Mouse (Mus musculus): ENCODE measurements around the gene Ppp1r21. TPM values are rescaled to one million over a fixed set of nuclear protein-coding genes. Genes with fewer than 3 reads are reported as not detected.
A peak's percentile ranks its signal among the peaks of the same experiment; 100 is the strongest.

Ppp1r21 gene
- polyA plus RNA-seq, 1 experiment from 2014 or later = 10.4 TPM

DNA sequence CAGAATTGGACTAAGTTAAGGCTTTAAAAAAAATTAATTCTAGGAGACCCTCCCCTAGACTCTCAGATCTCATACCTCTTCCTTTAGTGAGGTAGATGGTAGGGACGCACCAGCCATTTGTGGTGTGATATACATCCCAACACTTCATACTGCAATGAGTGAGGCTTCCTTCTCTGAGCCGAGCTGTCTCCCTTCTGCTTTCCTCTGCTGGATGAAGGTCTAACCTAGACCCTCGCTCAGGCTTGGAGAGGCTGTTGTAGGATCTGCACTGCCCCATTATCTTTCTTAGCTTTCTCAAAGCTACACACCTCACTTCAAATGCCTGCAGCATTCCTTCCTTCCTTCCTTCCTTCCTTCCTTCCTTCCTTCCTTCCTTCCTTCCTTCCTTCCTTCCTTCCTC is 83.8 kb downstream of the Ppp1r21 start:
- no peaks in the 10 kb centered on the region for H3K27me3 ChIP-seq (ENCODE audit: control insufficient read depth, insufficient read depth, low read length)
- ATAC-seq (ENCODE audit: low FRiP score, low TSS enrichment) = no peak
- H3K27ac ChIP-seq (replicated peaks) = peak overlapping the region; percentile 67; the same call in 1 of the 2 replicates
- DNase-seq (ENCODE audit: low spot score) = no peak
- TF ChIP-seq EP300 (optimal IDR thresholded peaks at IDR 0.05) (no peak), CTCF (IDR thresholded peaks at IDR 0.05; ENCODE audit: low read depth) (no peak)
- 80% methylated on average over 3 of the region's 3 CpGs for WGBS
- no peak overlapping the region for H3K9ac ChIP-seq (ENCODE audit: low read length)
- H3K4me3 ChIP-seq (ENCODE audit: low read depth, low read length) = no peak overlapping the region
- no peak overlapping the region for H3K4me2 ChIP-seq (replicated peaks; ENCODE audit: low read depth)
- no peaks in the 10 kb centered on the region for H3K4me1 ChIP-seq (replicated peaks; ENCODE audit: control insufficient read depth, insufficient read depth)
- H3K9me3 ChIP-seq (ENCODE audit: control insufficient read depth, low read length) = no peaks in the 10 kb centered on the region
- no peaks in the 10 kb centered on the region for H3K36me3 ChIP-seq (ENCODE audit: control insufficient read depth, insufficient read depth, low read length)

- peak overlapping the region; percentile 24; the same call in 1 of the 2 replicates for H3K27ac ChIP-seq (replicated peaks)
- WGBS = 37% methylated on average over 3 of the region's 3 CpGs
- ATAC-seq (ENCODE audit: low FRiP score, low TSS enrichment) = peak; percentile 95
- H3K36me3 ChIP-seq (ENCODE audit: control insufficient read depth, insufficient read depth, low read length) = no peaks in the 10 kb centered on the region
- H3K4me1 ChIP-seq (replicated peaks; ENCODE audit: control insufficient read depth, insufficient read depth) = no peaks in the 10 kb centered on the region
- TF ChIP-seq EP300 (optimal IDR thresholded peaks at IDR 0.05) (no peak), CTCF (IDR thresholded peaks at IDR 0.05; ENCODE audit: low read depth) (no peak)
- H3K4me3 ChIP-seq (ENCODE audit: low read depth, low read length) = no peak overlapping the region
- H3K9ac ChIP-seq (ENCODE audit: low read length) = no peak overlapping the region
- H3K9me3 ChIP-seq (ENCODE audit: control insufficient read depth, low read length) = no peaks in the 10 kb centered on the region
- DNase-seq (ENCODE audit: low spot score) = peak; percentile 69
- H3K4me2 ChIP-seq (replicated peaks; ENCODE audit: low read depth) = no peak overlapping the region
- H3K27me3 ChIP-seq (ENCODE audit: control insufficient read depth, insufficient read depth, low read length) = no peaks in the 10 kb centered on the region
These were observed 84.3 kb downstream of the Ppp1r21 start for GRCm38 (mm10) chr17:88614234-88614633.

DNA sequence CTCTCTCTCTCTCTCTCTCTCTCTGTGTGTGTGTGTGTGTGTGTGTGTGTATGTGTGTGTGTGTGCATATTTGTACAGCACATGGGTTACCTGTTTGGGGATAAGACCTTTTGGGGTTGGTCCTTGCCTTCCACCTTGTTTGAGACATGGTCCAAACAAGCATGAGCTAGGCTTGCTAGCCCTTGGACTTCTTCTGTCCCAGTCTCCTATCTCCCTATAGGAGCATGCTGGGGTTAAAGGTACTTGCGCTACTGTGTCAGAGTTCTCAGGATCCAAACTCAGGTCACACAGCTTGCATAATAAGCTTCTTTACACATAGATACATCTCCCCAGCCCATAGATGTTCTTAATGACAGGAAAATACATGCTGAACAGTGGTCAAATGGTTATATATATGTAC is 84.8 kb downstream of the Ppp1r21 start:
- Histone ChIP-seq H3K4me3 (ENCODE audit: low read depth, low read length) (no peak overlapping the region), H3K9me3 (ENCODE audit: control insufficient read depth, low read length) (no peaks in the 10 kb centered on the region), H3K27ac (replicated peaks) (no peak overlapping the region; the same call in 1 of the 2 replicates), H3K36me3 (ENCODE audit: control insufficient read depth, insufficient read depth, low read length) (no peaks in the 10 kb centered on the region), H3K4me2 (replicated peaks; ENCODE audit: low read depth) (no peak overlapping the region), H3K9ac (ENCODE audit: low read length) (no peak overlapping the region), H3K27me3 (ENCODE audit: control insufficient read depth, insufficient read depth, low read length) (no peaks in the 10 kb centered on the region), H3K4me1 (replicated peaks; ENCODE audit: control insufficient read depth, insufficient read depth) (no peaks in the 10 kb centered on the region)
- TF ChIP-seq EP300 (optimal IDR thresholded peaks at IDR 0.05) (no peak), CTCF (IDR thresholded peaks at IDR 0.05; ENCODE audit: low read depth) (no peak)
- WGBS = 89% methylated on average over 1 of the region's 1 CpGs
- DNase-seq (ENCODE audit: low spot score) (no peak), ATAC-seq (ENCODE audit: low FRiP score, low TSS enrichment) (peak; percentile 33; the same call in 1 of the 2 replicates)

DNA sequence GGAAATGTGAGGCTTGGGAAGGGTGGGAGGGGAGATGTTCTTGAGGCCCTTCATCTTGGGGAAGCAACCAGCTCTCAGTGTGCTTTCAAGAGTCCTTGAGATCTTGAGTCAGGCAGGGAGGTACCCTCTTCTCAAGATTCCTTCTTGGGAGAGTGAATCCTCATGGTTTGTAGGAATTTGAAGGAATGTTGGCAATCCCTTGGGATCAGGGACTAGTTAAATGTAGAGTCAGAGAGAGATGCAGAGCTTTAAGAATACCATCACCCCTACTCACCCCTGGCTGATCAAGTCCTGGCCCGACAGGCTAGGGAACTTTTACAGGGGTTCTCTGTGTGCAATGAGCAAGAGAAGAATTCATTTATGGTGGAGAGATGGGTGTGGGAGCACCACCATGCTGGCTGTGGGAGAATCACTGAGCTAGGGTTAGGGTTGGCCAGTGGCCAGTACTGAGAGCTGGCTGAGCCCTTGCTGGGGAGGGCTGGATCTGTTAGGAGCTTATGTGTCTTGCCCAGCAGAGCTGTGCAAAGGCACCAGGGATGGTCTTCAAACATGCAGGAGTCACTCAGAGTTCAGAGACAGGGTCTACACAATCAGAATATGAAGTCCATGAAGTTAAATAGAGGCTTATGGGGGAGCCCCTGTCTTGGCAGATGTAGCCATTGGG is 85.7 kb downstream of the Ppp1r21 start:
- H3K9ac ChIP-seq (ENCODE audit: low read length) = no peak overlapping the region
- no peak overlapping the region for H3K4me3 ChIP-seq (ENCODE audit: low read depth, low read length)
- no peaks in the 10 kb centered on the region for H3K36me3 ChIP-seq (ENCODE audit: control insufficient read depth, insufficient read depth, low read length)
- H3K27ac ChIP-seq (replicated peaks) = no peak overlapping the region
- H3K27me3 ChIP-seq (ENCODE audit: control insufficient read depth, insufficient read depth, low read length) = no peaks in the 10 kb centered on the region
- no peak for ATAC-seq (ENCODE audit: low FRiP score, low TSS enrichment)
- no peak for DNase-seq (ENCODE audit: low spot score)
- no peak overlapping the region for H3K4me2 ChIP-seq (replicated peaks; ENCODE audit: low read depth)
- H3K4me1 ChIP-seq (replicated peaks; ENCODE audit: control insufficient read depth, insufficient read depth) = no peaks in the 10 kb centered on the region
- no peak for TF ChIP-seq EP300 (optimal IDR thresholded peaks at IDR 0.05)
- no peak for TF ChIP-seq CTCF (IDR thresholded peaks at IDR 0.05; ENCODE audit: low read depth)
- WGBS = 67% methylated on average over 1 of the region's 1 CpGs
- no peaks in the 10 kb centered on the region for H3K9me3 ChIP-seq (ENCODE audit: control insufficient read depth, low read length)

GRCm38 (mm10) chr17:88620935-88621334 is 91.0 kb downstream of the Ppp1r21 start:
- 78% methylated on average over 4 of the region's 4 CpGs for WGBS
- no peak overlapping the region for H3K27ac ChIP-seq (replicated peaks)

GRCm38 (mm10) chr17:88621374-88621773 is 91.5 kb downstream of the Ppp1r21 start:
- Histone ChIP-seq H3K4me2 (replicated peaks; ENCODE audit: low read depth) (no peak overlapping the region), H3K36me3 (ENCODE audit: control insufficient read depth, insufficient read depth, low read length) (no peaks in the 10 kb centered on the region), H3K4me1 (replicated peaks; ENCODE audit: control insufficient read depth, insufficient read depth) (peaks cover 6% of the 10 kb centered on the region; the same call in 1 of the 2 replicates), H3K27ac (replicated peaks) (no peak overlapping the region), H3K4me3 (ENCODE audit: low read depth, low read length) (no peak overlapping the region), H3K9ac (ENCODE audit: low read length) (no peak overlapping the region), H3K9me3 (ENCODE audit: control insufficient read depth, low read length) (no peaks in the 10 kb centered on the region), H3K27me3 (ENCODE audit: control insufficient read depth, insufficient read depth, low read length) (no peaks in the 10 kb centered on the region)
- ATAC-seq (ENCODE audit: low FRiP score, low TSS enrichment) (no peak), DNase-seq (ENCODE audit: low spot score) (no peak)
- TF ChIP-seq EP300 (optimal IDR thresholded peaks at IDR 0.05) (no peak), CTCF (IDR thresholded peaks at IDR 0.05; ENCODE audit: low read depth) (no peak)
- 84% methylated on average over 3 of the region's 3 CpGs for WGBS

More at GRCm38 (mm10) chr17:88620935-88621334, 91.0 kb downstream of the Ppp1r21 start:
- H3K36me3 ChIP-seq (ENCODE audit: control insufficient read depth, insufficient read depth, low read length) = no peaks in the 10 kb centered on the region
- TF ChIP-seq EP300 (optimal IDR thresholded peaks at IDR 0.05) = no peak
- TF ChIP-seq CTCF (IDR thresholded peaks at IDR 0.05; ENCODE audit: low read depth) = no peak
- DNase-seq (ENCODE audit: low spot score) (peak; percentile 10), ATAC-seq (ENCODE audit: low FRiP score, low TSS enrichment) (no peak)
- no peak overlapping the region for H3K4me2 ChIP-seq (replicated peaks; ENCODE audit: low read depth)
- peaks cover 3% of the 10 kb centered on the region; the same call in 1 of the 2 replicates for H3K4me1 ChIP-seq (replicated peaks; ENCODE audit: control insufficient read depth, insufficient read depth)
- no peaks in the 10 kb centered on the region for H3K9me3 ChIP-seq (ENCODE audit: control insufficient read depth, low read length)
- H3K4me3 ChIP-seq (ENCODE audit: low read depth, low read length) = no peak overlapping the region
- H3K9ac ChIP-seq (ENCODE audit: low read length) = no peak overlapping the region
- H3K27me3 ChIP-seq (ENCODE audit: control insufficient read depth, insufficient read depth, low read length) = no peaks in the 10 kb centered on the region
